In the genomic region with DNA sequence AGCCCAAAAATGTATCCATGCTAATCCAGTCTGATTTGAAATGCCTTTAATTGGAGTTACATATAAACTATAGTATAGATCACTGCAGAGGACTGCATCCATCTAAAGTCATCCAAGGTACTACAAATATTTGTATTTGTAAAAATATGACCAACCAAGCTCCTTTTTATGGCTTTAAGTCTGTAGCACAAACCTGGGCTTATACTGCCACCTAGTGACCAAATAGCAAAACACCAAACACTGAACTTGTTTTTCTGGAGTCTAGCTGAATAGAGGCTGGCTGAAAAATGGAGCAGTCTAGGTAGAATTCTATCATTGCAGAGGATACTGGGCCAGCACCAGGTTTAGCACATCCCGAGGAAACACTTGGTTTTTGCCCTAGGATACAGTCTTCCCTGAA, we compare ENCODE assay signal across 11 mouse cellular contexts. TPM values are rescaled to one million over a fixed set of nuclear protein-coding genes. Genes with fewer than 3 reads are reported as not detected.
DNase-seq lines count a peak whose midpoint lies in the region; ATAC-seq and TF ChIP-seq lines count a peak whose summit lies in the region.
"Had no signal": no experiment of that assay in that cellular context is flagged by ENCODE, and none has a peak within 500 bp of the region (broad histone marks: within the 10 kb centered on the region; RNA-seq: fewer than 3 reads in every experiment).

No protein-coding gene starts in this region.

- H3K4me3 ChIP-seq in kidney, embryonic 15.5 days (replicated peaks), result no peak overlapping the region
- H3K4me3 ChIP-seq in lung, adult 2 months (replicated peaks; ENCODE audit: extremely low read depth, low read depth, low read length), result no peak overlapping the region
- H3K4me3 ChIP-seq: embryonic facial prominence, embryonic 12.5 days; limb, embryonic 15.5 days had no signal

- no peaks in the 10 kb centered on the region for H3K9me3 ChIP-seq in kidney, embryonic 15.5 days (replicated peaks)
- H3K9me3 ChIP-seq: embryonic facial prominence, embryonic 12.5 days; limb, embryonic 15.5 days had no signal

- H3K36me3 ChIP-seq in kidney, embryonic 15.5 days, result no peaks in the 10 kb centered on the region
- H3K36me3 ChIP-seq: embryonic facial prominence, embryonic 12.5 days; limb, embryonic 15.5 days had no signal

- no peak for ATAC-seq in kidney, embryonic 15.5 days (replicated peaks; ENCODE audit: low FRiP score)

- no peak overlapping the region for H3K4me2 ChIP-seq in kidney, embryonic 15.5 days
- H3K4me2 ChIP-seq: embryonic facial prominence, embryonic 12.5 days; limb, embryonic 15.5 days had no signal

- peak; percentile 3; the same call in 1 of the 2 replicates for TF ChIP-seq CTCF in lung, adult 2 months (IDR thresholded peaks at IDR 0.05; ENCODE audit: insufficient read depth, low read length)

- no peaks in the 10 kb centered on the region for H3K4me1 ChIP-seq in kidney, embryonic 15.5 days
- H3K4me1 ChIP-seq in lung, adult 2 months (ENCODE audit: control insufficient read depth, insufficient read depth, low read length), result no peaks in the 10 kb centered on the region
- H3K4me1 ChIP-seq: embryonic facial prominence, embryonic 12.5 days; limb, embryonic 15.5 days had no signal

- no peak overlapping the region for H3K27ac ChIP-seq in kidney, embryonic 15.5 days
- H3K27ac ChIP-seq: embryonic facial prominence, embryonic 12.5 days; limb, embryonic 15.5 days had no signal

- H3K9ac ChIP-seq in kidney, embryonic 15.5 days, result no peak overlapping the region
- H3K9ac ChIP-seq: embryonic facial prominence, embryonic 12.5 days; limb, embryonic 15.5 days had no signal

- 0% methylated on average over 1 of the region's 1 CpGs for WGBS in kidney, embryonic 15.5 days
- 0% methylated on average over 1 of the region's 1 CpGs for WGBS in lung, adult 2 months

- peaks cover 61% of the 10 kb centered on the region for H3K27me3 ChIP-seq in kidney, embryonic 15.5 days

- DNase-seq in kidney, adult 18-20 months, result peak; percentile 9
- DNase-seq in A20 (ENCODE audit: low read depth, low spot score), result peak; percentile 56
- peak; percentile 73 for DNase-seq in MEL-GATA-1-ER (ENCODE audit: extremely low read depth, low read depth)
- DNase-seq in embryo, embryonic 10 days (ENCODE audit: low spot score), result peak; percentile 76
- DNase-seq in lung, adult 2 months, result no peak
- DNase-seq in spleen, adult 18-20 months, result no peak
- DNase-seq in frontal cortex, postnatal 14 days (ENCODE audit: low spot score in 2 of 2), result no peak

- no peak for TF ChIP-seq POLR2A in lung, adult 2 months (IDR thresholded peaks at IDR 0.05; ENCODE audit: borderline replicate concordance, extremely low read depth, low read depth, low read length)

RNA-seq across cellular contexts. Expression of gene Gm26992, which starts 19.0 kb away (rescaled TPM):
- polyA plus RNA-seq in kidney, embryonic 15.5 days (2015; fragmentation: Nextera tagmentation; extraction: Ambion mirVana), result not detected in 2 replicates
- 0.62 and 1.3 TPM in 2 replicates for polyA plus RNA-seq in lung, adult 2 months (2012; rRNA removed)
- polyA plus RNA-seq: embryonic facial prominence, embryonic 12.5 days; limb, embryonic 15.5 days; stomach, embryonic 16.5 days had no signal

RNA-seq across cellular contexts. Expression of gene Tsx, which starts 26.5 kb away (rescaled TPM):
- 0.21 and 0.26 TPM in 2 replicates for polyA plus RNA-seq in kidney, embryonic 15.5 days (2015; fragmentation: Nextera tagmentation; extraction: Ambion mirVana)
- polyA plus RNA-seq in lung, adult 2 months (2012; rRNA removed), result not detected in 2 replicates
- polyA plus RNA-seq: embryonic facial prominence, embryonic 12.5 days had no signal

Comparison
In these comparisons a context has a peak if more than half of its experiments do, and no peak if none do; other contexts are left out.
1. DNase-seq: peak in kidney, adult 18-20 months (single experiment), A20 (single experiment), MEL-GATA-1-ER (single experiment) and embryo, embryonic 10 days (single experiment); none in lung, adult 2 months (single experiment), spleen, adult 18-20 months (0 of 2) and frontal cortex, postnatal 14 days (0 of 2).